23 mouse cellular contexts compared by ENCODE assay signal in the genomic region with DNA sequence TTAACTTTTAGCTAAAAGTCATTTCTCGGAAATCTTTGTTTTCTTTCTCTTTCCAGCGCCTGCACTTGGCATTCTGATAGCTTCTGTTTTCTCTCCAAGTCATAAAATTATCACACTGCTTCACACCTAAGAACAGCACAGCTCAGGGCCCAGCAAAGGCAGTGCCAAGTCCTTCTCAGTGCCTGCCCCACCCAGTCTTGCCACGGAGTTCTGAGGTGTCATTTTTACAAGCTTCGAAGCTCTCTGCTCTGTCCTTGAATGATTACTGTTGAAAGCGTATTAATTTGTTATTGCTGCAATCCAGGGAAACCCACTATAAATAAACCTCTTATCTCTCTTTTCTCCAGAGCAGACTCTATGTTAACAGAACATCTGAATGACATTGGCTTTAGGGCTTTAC. TPM values are rescaled to one million over a fixed set of nuclear protein-coding genes. Genes with fewer than 3 reads are reported as not detected.
A peak's percentile ranks its signal among the peaks of the same experiment; 100 is the strongest.
DNase-seq lines count a peak whose midpoint lies in the region; ATAC-seq lines count a peak whose summit lies in the region.
"Had no signal": no experiment of that assay in that cellular context is flagged by ENCODE, and none has a peak within 500 bp of the region (broad histone marks: within the 10 kb centered on the region; RNA-seq: fewer than 3 reads in every experiment).

No protein-coding gene starts in this region.

- 19% methylated on average over 5 of the region's 5 CpGs for WGBS in heart, embryonic 12.5 days
- 34% methylated on average over 5 of the region's 5 CpGs for WGBS in heart, embryonic 10.5 days

- no peaks in the 10 kb centered on the region for H3K27me3 ChIP-seq in heart, embryonic 12.5 days (replicated peaks)
- H3K27me3 ChIP-seq in heart, embryonic 10.5 days (ENCODE audit: insufficient read depth, poor library complexity, severe bottlenecking), result no peaks in the 10 kb centered on the region
- H3K27me3 ChIP-seq: hindbrain, embryonic 12.5 days; liver, embryonic 13.5 days; megakaryocyte, embryonic 14.5 days; neural tube, embryonic 13.5 days had no signal

- no peaks in the 10 kb centered on the region for H3K9me3 ChIP-seq in heart, embryonic 12.5 days (replicated peaks)
- no peaks in the 10 kb centered on the region for H3K9me3 ChIP-seq in heart, embryonic 10.5 days
- H3K9me3 ChIP-seq: forebrain, embryonic 10.5 days; hindbrain, embryonic 12.5 days; liver, embryonic 13.5 days; megakaryocyte, embryonic 14.5 days; neural tube, embryonic 13.5 days had no signal

- H3K4me3 ChIP-seq in heart, embryonic 12.5 days, result no peak overlapping the region
- no peak overlapping the region for H3K4me3 ChIP-seq in heart, embryonic 10.5 days
- H3K4me3 ChIP-seq: forebrain, embryonic 10.5 days; hindbrain, embryonic 12.5 days; left cerebral cortex, adult 2 months; liver, embryonic 13.5 days; megakaryocyte, embryonic 14.5 days; myocyte; neural tube, embryonic 13.5 days had no signal

- H3K4me2 ChIP-seq in heart, embryonic 12.5 days, result no peak overlapping the region
- H3K4me2 ChIP-seq: hindbrain, embryonic 12.5 days; liver, embryonic 13.5 days; neural tube, embryonic 13.5 days had no signal

- peak; percentile 29 for DNase-seq in adrenal gland, adult 2 months
- no peak for DNase-seq in adrenal gland, adult 8-10 months
- no peak for DNase-seq in heart, embryonic 10.5 days (ENCODE audit: low spot score)
- DNase-seq in right cerebral cortex, postnatal 25 days, result peak; percentile 14
- no peak for DNase-seq in right cerebral cortex, postnatal 36 days (ENCODE audit: low spot score in 2 of 2)
- no peak for DNase-seq in adrenal gland, postnatal 25 days
- DNase-seq: adrenal gland, postnatal 36 days; cerebellum, adult 11 months; cerebellum, postnatal 10 days; kidney, adult 2 months; liver, embryonic 13.5 days; lung, adult 2 months; lung, postnatal 36 days had no signal

- H3K36me3 ChIP-seq in heart, embryonic 12.5 days, result no peaks in the 10 kb centered on the region
- no peaks in the 10 kb centered on the region for H3K36me3 ChIP-seq in heart, embryonic 10.5 days
- H3K36me3 ChIP-seq: liver, embryonic 13.5 days; neural tube, embryonic 13.5 days had no signal

- ATAC-seq in heart, embryonic 12.5 days (ENCODE audit: insufficient number of reproducible peaks, low FRiP score), result no peak
- peak; percentile 52; the same call in 1 of the 2 replicates for ATAC-seq in megakaryocyte-erythroid progenitor cell, adult 5-6 weeks (replicated peaks; ENCODE audit: low FRiP score, low TSS enrichment, poor library complexity, severe bottlenecking)
- ATAC-seq: midbrain, embryonic 16.5 days had no signal

- peaks cover 10% of the 10 kb centered on the region for H3K4me1 ChIP-seq in heart, embryonic 12.5 days (replicated peaks)
- H3K4me1 ChIP-seq in heart, embryonic 10.5 days, result peaks cover 4% of the 10 kb centered on the region; the same call in 1 of the 2 replicates
- H3K4me1 ChIP-seq: liver, embryonic 13.5 days; neural tube, embryonic 13.5 days had no signal

- peak overlapping the region; percentile 58; the same call in 1 of the 2 replicates for H3K27ac ChIP-seq in heart, embryonic 12.5 days (ENCODE audit: poor library complexity, severe bottlenecking)
- H3K27ac ChIP-seq in heart, embryonic 10.5 days, result no peak overlapping the region
- H3K27ac ChIP-seq: forebrain, embryonic 10.5 days; hindbrain, embryonic 12.5 days; kidney, postnatal 0 days; left cerebral cortex, adult 2 months; liver, embryonic 13.5 days; neural tube, embryonic 13.5 days had no signal

- no peak overlapping the region for H3K9ac ChIP-seq in heart, embryonic 12.5 days
- H3K9ac ChIP-seq: hindbrain, embryonic 12.5 days; liver, embryonic 13.5 days; neural tube, embryonic 13.5 days had no signal

RNA-seq across cellular contexts. Expression of a gene that starts 15.7 kb away (rescaled TPM):
- 1 to 10 TPM in 1 of 2 experiments, under 1 TPM in 1; 0.62 to 1.7 TPM for total RNA-seq in adrenal gland, adult 2 months (2021)
- 0.06 TPM in 1 of 2 replicates, not detected in the other for polyA plus RNA-seq in adrenal gland, adult 2 months (2012; rRNA removed)
- 1 to 10 TPM in 1 of 4 experiments, under 1 TPM in 3; 0.42 to 1.1 (median 0.66) TPM for total RNA-seq in adrenal gland, adult 8-10 months (2022)
- polyA plus RNA-seq in heart, embryonic 12.5 days (2016; fragmentation: Nextera tagmentation; extraction: Ambion mirVana), result 4.9 and 5.7 TPM in 2 replicates
- polyA plus RNA-seq in heart, embryonic 10.5 days (2016; fragmentation: Nextera tagmentation; extraction: Ambion mirVana), result 4.5 and 6.7 TPM in 2 replicates
- not detected in 2 replicates for total RNA-seq in megakaryocyte-erythroid progenitor cell, adult 5-6 weeks (2014; fragmentation: Nextera tagmentation)
- total RNA-seq in megakaryocyte-erythroid progenitor cell, adult 5-6 weeks (2017), result not detected in 2 replicates
- not detected in 2 replicates for total RNA-seq in adrenal gland, postnatal 25 days (2021)

RNA-seq across cellular contexts. Expression of a gene that starts 19.1 kb away (rescaled TPM):
- total RNA-seq in adrenal gland, adult 2 months (2021), result 10 to 100 TPM; 24.1 to 26.4 TPM
- polyA plus RNA-seq in adrenal gland, adult 2 months (2012; rRNA removed), result 0.40 and 1.1 TPM in 2 replicates
- total RNA-seq in adrenal gland, adult 8-10 months (2022), result 10 to 100 TPM; 30.9 to 46.0 (median 36.6) TPM
- polyA plus RNA-seq in heart, embryonic 12.5 days (2016; fragmentation: Nextera tagmentation; extraction: Ambion mirVana), result 33.0 and 34.6 TPM in 2 replicates
- polyA plus RNA-seq in heart, embryonic 10.5 days (2016; fragmentation: Nextera tagmentation; extraction: Ambion mirVana), result 24.4 and 32.4 TPM in 2 replicates
- total RNA-seq in megakaryocyte-erythroid progenitor cell, adult 5-6 weeks (2014; fragmentation: Nextera tagmentation), result 116 and 148 TPM in 2 replicates
- 166 and 170 TPM in 2 replicates for total RNA-seq in megakaryocyte-erythroid progenitor cell, adult 5-6 weeks (2017)
- total RNA-seq in adrenal gland, postnatal 25 days (2021), result 35.7 and 48.0 TPM in 2 replicates

Comparison
In these comparisons a context has a peak if more than half of its experiments do, and no peak if none do; other contexts are left out.
1. DNase-seq: peak in adrenal gland, adult 2 months (single experiment) and right cerebral cortex, postnatal 25 days (single experiment); none in adrenal gland, adult 8-10 months (single experiment), heart, embryonic 10.5 days (single experiment), right cerebral cortex, postnatal 36 days (0 of 2) and adrenal gland, postnatal 25 days (single experiment).